Mouse (Mus musculus) urinary bladder, adult 18-20 months (tissue): ENCODE data around the gene Fli1.

ENCODE experiments used
- DNase-seq, 2 experiments: peaks; one replicate each; pipeline ENCODE4 v3.0.0; 2022; ENCODE audit warnings: low spot score in 2 of 2, mixed read lengths in 2 of 2

The Fli1 gene

GRCm38 (mm10) chr9:32542212-32543039 lies at the start of gene Fli1:
Fli1 (minus strand) TSS chr9:32542861.
- DNase-seq = no peak

GRCm38 (mm10) chr9:32591732-32592582 lies 49.3 kb upstream of the Fli1 start:
- DNase-seq = peak in 1 of 2 experiments; percentile 64

GRCm38 (mm10) chr9:32590571-32590970 lies 47.9 kb upstream of the Fli1 start:
- no peak for DNase-seq

GRCm38 (mm10) chr9:32589900-32590299 lies 47.2 kb upstream of the Fli1 start:
- peak; percentile 69 to 75 for DNase-seq

GRCm38 (mm10) chr9:32585357-32585756 lies 42.7 kb upstream of the Fli1 start:
- no peak for DNase-seq

- DNase-seq = no peak
Observed at GRCm38 (mm10) chr9:32583905-32584304, 41.2 kb upstream of the Fli1 start.

- DNase-seq = no peak
Observed at GRCm38 (mm10) chr9:32581851-32582573, 39.4 kb upstream of the Fli1 start.

GRCm38 (mm10) chr9:32578411-32578810 lies 35.8 kb upstream of the Fli1 start:
- DNase-seq = no peak

GRCm38 (mm10) chr9:32573638-32574037 lies 31.0 kb upstream of the Fli1 start:
- DNase-seq = no peak

GRCm38 (mm10) chr9:32571676-32572075 lies 29.0 kb upstream of the Fli1 start:
- no peak for DNase-seq

- no peak for DNase-seq
Observed at GRCm38 (mm10) chr9:32570547-32570946, 27.9 kb upstream of the Fli1 start.

GRCm38 (mm10) chr9:32569261-32569660 lies 26.6 kb upstream of the Fli1 start:
- no peak for DNase-seq

GRCm38 (mm10) chr9:32567603-32568002 lies 24.9 kb upstream of the Fli1 start:
- DNase-seq = no peak

- no peak for DNase-seq
Observed at GRCm38 (mm10) chr9:32565309-32565708, 22.6 kb upstream of the Fli1 start.

- DNase-seq = no peak
Observed at GRCm38 (mm10) chr9:32562837-32563236, 20.2 kb upstream of the Fli1 start.

- no peak for DNase-seq
Observed at GRCm38 (mm10) chr9:32562409-32562808, 19.7 kb upstream of the Fli1 start.

GRCm38 (mm10) chr9:32561190-32561890 lies 18.7 kb upstream of the Fli1 start:
- no peak for DNase-seq

GRCm38 (mm10) chr9:32559859-32560258 lies 17.2 kb upstream of the Fli1 start:
- DNase-seq = no peak

GRCm38 (mm10) chr9:32559454-32559853 lies 16.8 kb upstream of the Fli1 start:
- no peak for DNase-seq

GRCm38 (mm10) chr9:32556313-32556712 lies 13.7 kb upstream of the Fli1 start:
- no peak for DNase-seq

GRCm38 (mm10) chr9:32555279-32555678 lies 12.6 kb upstream of the Fli1 start:
- DNase-seq = no peak
